Mouse (Mus musculus) forebrain, embryonic 14.5 days (tissue): ENCODE data around the gene Cenpm. TPM values are rescaled to one million over a fixed set of nuclear protein-coding genes. Genes with fewer than 3 reads are reported as not detected.
"Not testable (repeated sequence)": the region's sequence is repeated elsewhere in the genome, so short reads cannot be mapped to it uniquely, and the experiment has no call there.

Experiments
- ATAC-seq: fragments of 200-750 bp; cut with Nextera tagmentation; 2 replicates; pipeline ENCODE4 v1.8.0; 2017; ENCODE audit warnings: mild to moderate bottlenecking, moderate library complexity
- DNase-seq: peaks from one replicate; pipeline ENCODE4 v3.0.0-alpha.2; 2015; ENCODE audit warnings: low spot score
- H3K27ac ChIP-seq: fragments of 300-500 bp; sonication (generic); 2 replicates; pipeline ENCODE4 v1.5.1; 2014; ENCODE audit warnings: low read depth, mild to moderate bottlenecking, control low read depth, low read length, moderate library complexity
- H3K27me3 ChIP-seq: fragments of 300-500 bp; sonication (generic); replicated peaks from 2 replicates; pipeline ENCODE4 v1.6.1; 2014; ENCODE audit warnings: low read length, control low read depth, mixed read lengths; ENCODE audit not compliant: control insufficient read depth, insufficient read depth
- H3K36me3 ChIP-seq: fragments of 300-500 bp; sonication (generic); 2 replicates; pipeline ENCODE4 v1.6.1; 2014; ENCODE audit warnings: low read length, control low read depth; ENCODE audit not compliant: control insufficient read depth, insufficient read depth
- H3K4me1 ChIP-seq: fragments of 300-500 bp; sonication (generic); 2 replicates; pipeline ENCODE4 v1.6.1; 2014; ENCODE audit warnings: antibody characterized with exemption, low read length, control low read depth; ENCODE audit not compliant: control insufficient read depth, insufficient read depth
- H3K4me2 ChIP-seq: fragments of 300-500 bp; sonication (generic); 2 replicates; pipeline ENCODE4 v1.6.1; 2014; ENCODE audit warnings: mild to moderate bottlenecking, control low read depth, low read length
- H3K4me3 ChIP-seq: fragments of 300-500 bp; sonication (generic); 2 replicates; pipeline ENCODE4 v1.5.1; 2014; ENCODE audit warnings: low read depth, low read length, control low read depth
- H3K9ac ChIP-seq: fragments of 300-500 bp; sonication (generic); 2 replicates; pipeline ENCODE4 v1.6.1; 2014; ENCODE audit warnings: mild to moderate bottlenecking, low read length, control low read depth, moderate library complexity
- H3K9me3 ChIP-seq: fragments of 300-500 bp; sonication (generic); replicated peaks from 2 replicates; pipeline ENCODE4 v1.6.1; 2016; ENCODE audit warnings: low read length, control low read depth, mixed read lengths; ENCODE audit not compliant: control insufficient read depth
- WGBS: fragments of 180-500 bp; shearing (Covaris S2); extraction: QIAGEN DNeasy Blood & Tissue Kit; methylation state at CpG from one replicate; pipeline ENCODE4 v1.1.7; 2014; 5-methylcytosine and 5-hydroxymethylcytosine counted together
- polyA plus RNA-seq: library from polyadenylated mRNA; unstranded; fragments of >200 nt; fragmentation: Nextera tagmentation; extraction: Ambion mirVana; gene quantifications from 2 replicates; pipeline ENCODE4 v1.2.1, GENCODE M21; 2014

Cenpm gene
- polyA plus RNA-seq, 1 experiment from 2014 or later: 63.9 TPM

DNA sequence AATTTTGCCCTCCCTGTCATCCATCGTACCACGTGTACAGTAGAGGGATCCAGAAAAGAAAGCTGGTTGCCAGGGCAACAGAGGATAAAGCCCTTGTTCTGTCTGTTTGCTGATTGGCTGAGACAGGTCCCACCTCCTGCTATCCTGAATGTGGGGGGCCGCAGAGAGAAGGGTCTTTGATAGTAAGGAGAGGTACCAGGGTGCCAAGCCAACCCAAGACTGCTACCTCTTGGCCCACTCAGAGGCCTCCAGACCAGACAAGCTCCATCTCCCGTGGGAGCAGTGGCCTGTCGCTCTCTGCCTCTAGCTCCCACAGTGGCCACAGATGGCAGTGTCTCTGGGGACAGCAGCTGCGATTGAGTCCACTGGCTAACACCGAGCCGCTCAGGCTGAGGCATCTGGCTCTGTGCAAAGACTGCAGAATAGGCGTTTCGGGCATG lies 11.4 kb upstream of the Cenpm start:
- no peaks in the 10 kb centered on the region for H3K27me3 ChIP-seq
- DNase-seq (peak; percentile 96), ATAC-seq (peak; percentile 97)
- peak overlapping the region; percentile 47 for H3K4me3 ChIP-seq
- WGBS: 4% methylated on average over 10 of the region's 10 CpGs
- H3K4me2 ChIP-seq: peak overlapping the region; percentile 47
- no peaks in the 10 kb centered on the region for H3K9me3 ChIP-seq
- peak overlapping the region; percentile 51 for H3K9ac ChIP-seq
- H3K4me1 ChIP-seq: peaks cover 15% of the 10 kb centered on the region
- H3K27ac ChIP-seq: peak overlapping the region; percentile 89
- H3K36me3 ChIP-seq: no peaks in the 10 kb centered on the region

DNA sequence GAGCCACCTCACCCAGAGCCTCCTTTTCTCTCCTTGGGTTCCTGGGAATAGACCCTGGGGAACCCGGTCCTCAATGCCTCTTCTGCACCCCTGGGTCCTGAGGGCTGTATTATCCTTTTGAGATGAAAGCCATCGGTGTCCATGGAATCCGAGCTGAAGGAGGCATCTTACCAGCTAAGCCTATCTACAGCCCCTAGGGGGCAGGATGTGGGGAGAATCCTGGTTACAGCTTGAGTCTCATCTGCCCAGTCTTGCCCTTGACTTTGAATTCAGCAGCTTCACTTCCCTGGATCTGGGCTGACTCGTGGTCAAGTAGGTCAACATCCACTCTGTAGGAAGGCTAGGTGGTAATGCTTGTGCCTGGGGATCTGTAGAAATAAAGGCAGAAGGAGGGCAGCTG lies 10.7 kb upstream of the Cenpm start:
- ATAC-seq (peak; percentile 6; the same call in 1 of the 2 replicates), DNase-seq (peak; percentile 39)
- Histone ChIP-seq H3K27me3 (no peaks in the 10 kb centered on the region), H3K36me3 (no peaks in the 10 kb centered on the region), H3K4me2 (peak overlapping the region; percentile 47), H3K27ac (peak overlapping the region; percentile 89), H3K9ac (no peak overlapping the region), H3K4me1 (peaks cover 15% of the 10 kb centered on the region), H3K9me3 (no peaks in the 10 kb centered on the region), H3K4me3 (no peak overlapping the region)
- WGBS: 40% methylated on average over 4 of the region's 4 CpGs

DNA sequence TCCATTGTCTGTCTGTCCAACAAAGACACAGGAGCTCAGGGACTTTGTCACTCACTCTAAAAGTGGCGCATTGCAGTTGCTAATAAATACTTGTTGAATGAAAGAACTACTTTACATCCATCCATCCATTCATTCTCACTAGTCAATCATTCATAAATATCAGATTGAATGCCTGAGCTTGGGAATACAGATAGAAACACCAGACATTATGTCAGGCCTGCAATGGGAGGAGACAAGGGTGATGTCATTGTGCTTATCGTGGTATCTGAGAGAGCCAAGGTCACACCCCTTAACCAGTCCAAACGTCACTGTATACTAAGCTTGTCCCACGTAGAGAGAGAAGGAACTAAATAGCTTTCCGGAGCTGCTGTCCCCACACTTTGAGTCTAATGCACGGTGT lies 7.5 kb upstream of the Cenpm start, which contains the start of gene 1500009C09Rik:
Gene 1500009C09Rik (plus strand): TSS at position 301 of the 400 bp plus-strand sequence.
- no peaks in the 10 kb centered on the region for H3K27me3 ChIP-seq
- no peak within 1 kb of the TSS for H3K4me2 ChIP-seq
- no peak for ATAC-seq
- H3K27ac ChIP-seq: no peak within 1 kb of the TSS
- WGBS: 86% methylated on average over 6 of the region's 6 CpGs
- no peak for DNase-seq
- H3K9me3 ChIP-seq: no peaks in the 10 kb centered on the region
- no peaks in the 10 kb centered on the region for H3K36me3 ChIP-seq
- peaks cover 10% of the 10 kb centered on the region for H3K4me1 ChIP-seq
- H3K9ac ChIP-seq: no peak within 1 kb of the TSS
- no peak within 1 kb of the TSS for H3K4me3 ChIP-seq

DNA sequence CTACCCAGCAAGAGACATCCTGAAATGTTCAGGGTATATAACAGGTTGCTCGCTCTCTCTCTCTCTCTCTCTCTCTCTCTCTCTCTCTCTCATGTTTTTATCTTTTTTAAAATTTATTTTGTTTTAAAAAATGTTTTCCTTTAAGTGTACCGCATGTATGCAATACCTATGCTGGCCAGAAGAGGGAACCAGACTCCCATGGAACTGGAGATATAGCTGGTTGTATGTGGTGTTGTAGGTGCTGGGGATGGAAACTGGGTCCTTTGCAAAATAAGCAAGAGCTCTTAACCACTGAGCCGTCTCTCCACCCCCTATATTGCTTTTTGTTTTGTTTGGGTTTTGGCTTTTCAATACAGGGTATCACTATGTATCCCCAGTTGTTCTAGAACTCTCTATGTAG lies 7.0 kb upstream of the Cenpm start:
- H3K4me1 ChIP-seq: peaks cover 6% of the 10 kb centered on the region
- no peaks in the 10 kb centered on the region for H3K9me3 ChIP-seq
- no peak overlapping the region for H3K4me3 ChIP-seq
- no peaks in the 10 kb centered on the region for H3K36me3 ChIP-seq
- 100% methylated on average over 3 of the region's 3 CpGs for WGBS
- ATAC-seq (no peak), DNase-seq (no peak)
- no peak overlapping the region for H3K9ac ChIP-seq
- H3K4me2 ChIP-seq: no peak overlapping the region
- no peak overlapping the region for H3K27ac ChIP-seq
- no peaks in the 10 kb centered on the region for H3K27me3 ChIP-seq

DNA sequence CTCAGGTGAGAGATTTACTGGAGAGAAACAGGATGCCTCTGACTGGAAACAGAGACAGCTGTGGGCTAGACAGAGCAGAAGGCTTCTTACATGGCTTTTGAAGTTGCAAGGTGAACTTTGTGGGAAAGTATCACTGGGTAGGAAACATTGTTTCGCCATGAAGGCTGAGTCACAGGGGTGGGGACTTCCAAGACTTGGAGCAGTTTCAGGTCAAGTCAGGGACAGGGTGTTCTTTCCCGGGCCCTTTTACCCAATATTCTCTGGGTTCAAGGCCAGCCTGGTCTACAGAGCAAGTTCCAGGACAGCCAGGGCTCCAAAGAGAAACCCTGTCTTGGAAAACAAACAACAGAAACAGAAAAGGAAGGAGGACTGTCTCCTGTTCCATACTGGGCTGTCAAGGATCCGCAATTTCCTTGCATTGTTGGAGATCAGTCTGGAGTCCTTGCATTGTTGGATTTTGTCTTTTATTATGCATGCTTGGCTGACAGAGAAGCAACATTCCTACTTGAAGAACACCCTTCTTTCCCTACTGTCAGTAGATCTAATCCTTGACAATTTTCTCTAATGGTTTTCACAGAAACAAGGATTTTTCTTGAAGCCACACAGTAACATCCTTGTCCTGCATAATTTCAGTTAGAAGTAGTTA lies 2.7 kb upstream of the Cenpm start:
- H3K9ac ChIP-seq: no peak overlapping the region
- no peak overlapping the region for H3K4me2 ChIP-seq
- no peaks in the 10 kb centered on the region for H3K27me3 ChIP-seq
- no peak overlapping the region for H3K4me3 ChIP-seq
- no peaks in the 10 kb centered on the region for H3K9me3 ChIP-seq
- ATAC-seq (no peak), DNase-seq (no peak)
- no peaks in the 10 kb centered on the region for H3K36me3 ChIP-seq
- H3K4me1 ChIP-seq: peaks cover 4% of the 10 kb centered on the region; the same call in 1 of the 2 replicates
- no peak overlapping the region for H3K27ac ChIP-seq
- WGBS: 87% methylated on average over 3 of the region's 3 CpGs

DNA sequence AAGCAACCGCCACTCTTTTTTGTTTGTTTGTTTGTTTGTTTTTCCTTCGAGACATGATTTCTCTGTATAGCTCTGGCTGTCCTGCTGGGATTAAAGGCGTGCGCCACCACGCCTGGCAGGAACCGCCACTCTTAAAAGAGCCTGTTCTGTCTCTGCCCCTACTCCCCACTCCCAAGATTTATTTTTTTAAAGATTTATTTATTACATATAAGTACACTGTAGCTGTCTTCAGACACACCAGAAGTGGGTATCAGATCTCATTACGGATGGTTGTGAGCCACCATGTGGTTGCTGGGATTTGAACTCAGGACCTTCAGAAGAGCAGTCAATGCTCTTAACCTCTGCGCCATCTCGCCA lies 235 bp upstream of the Cenpm start:
- not testable (repeated sequence) for DNase-seq, ATAC-seq, H3K9me3 ChIP-seq, H3K36me3 ChIP-seq, H3K4me1 ChIP-seq, H3K27me3 ChIP-seq
- peak overlapping the region; percentile 92 for H3K4me2 ChIP-seq
- peak overlapping the region; percentile 83; the same call in 1 of the 2 replicates for H3K27ac ChIP-seq
- 20% methylated on average over 9 of the region's 9 CpGs for WGBS
- peak overlapping the region; percentile 67 for H3K4me3 ChIP-seq
- H3K9ac ChIP-seq: peak overlapping the region; percentile 77

DNA sequence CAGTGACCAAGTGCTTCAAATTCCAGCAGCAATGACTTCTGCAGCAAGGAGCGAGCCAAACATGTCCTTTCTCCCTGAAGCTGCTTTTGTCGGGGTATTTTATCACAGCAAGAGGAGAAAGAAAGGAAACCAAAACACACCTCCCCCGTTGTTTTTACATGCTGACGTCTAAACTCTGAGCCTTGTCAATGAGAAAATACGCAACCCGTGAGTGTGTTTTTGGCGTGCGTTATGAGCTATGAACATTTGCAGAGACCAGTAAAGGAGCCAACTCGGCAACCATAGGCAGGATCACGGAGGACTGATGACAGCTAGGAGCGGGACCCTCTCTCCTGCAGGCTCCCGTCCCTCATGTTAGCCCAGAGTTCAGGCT lies 820 bp downstream of the Cenpm start:
- peak overlapping the region; percentile 67 for H3K4me3 ChIP-seq
- peaks cover 4% of the 10 kb centered on the region; the same call in 1 of the 2 replicates for H3K4me1 ChIP-seq
- WGBS: 5% methylated on average over 12 of the region's 12 CpGs
- H3K9me3 ChIP-seq: no peaks in the 10 kb centered on the region
- peak overlapping the region; percentile 92 for H3K4me2 ChIP-seq
- no peaks in the 10 kb centered on the region for H3K27me3 ChIP-seq
- DNase-seq (no peak), ATAC-seq (no peak)
- peak overlapping the region; percentile 77 for H3K9ac ChIP-seq
- H3K27ac ChIP-seq: peak overlapping the region; percentile 63; the same call in 1 of the 2 replicates
- H3K36me3 ChIP-seq: no peaks in the 10 kb centered on the region

DNA sequence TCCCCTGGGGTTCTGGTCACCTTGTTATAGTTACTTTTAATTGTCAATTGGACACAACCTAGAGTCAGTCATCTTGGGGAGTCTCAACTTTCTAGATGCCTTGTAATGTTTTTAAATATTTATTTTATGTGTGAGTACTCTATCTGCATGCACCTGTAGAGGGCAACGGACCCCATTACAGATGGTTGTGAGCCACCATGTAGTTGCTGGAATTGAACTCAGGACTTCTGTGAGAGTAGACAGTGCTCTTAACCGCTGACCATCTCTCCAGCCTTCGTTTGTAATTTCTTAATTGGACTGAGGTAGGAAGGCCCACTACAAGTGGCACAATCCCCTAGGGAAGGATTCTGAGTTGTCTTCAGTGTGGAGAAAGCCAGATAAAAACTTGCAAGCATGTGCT lies 1.2 kb downstream of the Cenpm start:
- Histone ChIP-seq H3K27me3 (no peaks in the 10 kb centered on the region), H3K4me1 (peaks cover 4% of the 10 kb centered on the region; the same call in 1 of the 2 replicates), H3K4me3 (peak overlapping the region; percentile 67), H3K4me2 (peak overlapping the region; percentile 92), H3K9ac (peak overlapping the region; percentile 77), H3K9me3 (no peaks in the 10 kb centered on the region), H3K36me3 (no peaks in the 10 kb centered on the region), H3K27ac (no peak overlapping the region)
- ATAC-seq (no peak), DNase-seq (no peak)
- 67% methylated on average over 3 of the region's 3 CpGs for WGBS

DNA sequence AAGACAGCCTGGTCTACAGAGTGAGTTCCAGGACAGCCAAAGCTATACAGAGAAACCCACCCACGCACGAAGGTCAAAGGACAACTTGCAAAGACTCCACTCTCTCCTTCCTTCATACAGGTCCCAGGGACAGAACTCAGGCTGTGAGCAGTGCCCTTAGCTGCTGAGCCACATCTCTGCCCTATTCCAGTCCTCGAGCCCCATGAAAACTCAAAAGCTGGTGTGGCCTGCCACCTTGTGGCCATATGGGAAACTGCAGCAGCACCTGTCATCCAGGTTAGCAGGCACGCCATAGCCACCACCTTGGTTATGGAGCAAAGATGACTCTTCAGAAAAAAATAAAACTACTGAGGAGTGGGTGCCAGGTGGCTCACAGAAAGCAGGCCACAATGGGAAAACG lies 8.0 kb downstream of the Cenpm start:
- H3K36me3 ChIP-seq: peaks cover 9% of the 10 kb centered on the region
- H3K4me1 ChIP-seq: no peaks in the 10 kb centered on the region
- 24% methylated on average over 5 of the region's 5 CpGs for WGBS
- H3K27ac ChIP-seq: no peak overlapping the region
- H3K9me3 ChIP-seq: no peaks in the 10 kb centered on the region
- DNase-seq (peak; percentile 85), ATAC-seq (peak; percentile 87)
- H3K4me3 ChIP-seq: no peak overlapping the region
- no peaks in the 10 kb centered on the region for H3K27me3 ChIP-seq
- no peak overlapping the region for H3K9ac ChIP-seq
- H3K4me2 ChIP-seq: no peak overlapping the region
